Mouse (Mus musculus) embryonic facial prominence, embryonic 14.5 days (tissue): ENCODE results near the gene Rbp1. TPM values are rescaled to one million over a fixed set of nuclear protein-coding genes. Genes with fewer than 3 reads are reported as not detected.

Experiments used
- ATAC-seq: fragments of 200-750 bp; cut with Nextera tagmentation; 2 replicates; pipeline ENCODE4 v1.8.0; 2017; ENCODE audit warnings: low read depth, moderate number of reproducible peaks, moderate TSS enrichment
- DNase-seq: peaks from one replicate; pipeline ENCODE4 v3.0.0-alpha.2; 2015; ENCODE audit warnings: low spot score
- H3K27ac ChIP-seq: fragments of 300-500 bp; sonication (generic); replicated peaks from 2 replicates; pipeline ENCODE4 v1.5.1; 2014; ENCODE audit warnings: low read depth, mild to moderate bottlenecking, low read length, moderate library complexity
- H3K27me3 ChIP-seq: fragments of 300-500 bp; sonication (generic); replicated peaks from 2 replicates; pipeline ENCODE4 v1.6.1; 2014; ENCODE audit warnings: low read length; ENCODE audit not compliant: control insufficient read depth, insufficient read depth
- H3K36me3 ChIP-seq: fragments of 300-500 bp; sonication (generic); 2 replicates; pipeline ENCODE4 v1.6.1; 2014; ENCODE audit warnings: low read length, mixed read lengths; ENCODE audit not compliant: control insufficient read depth, insufficient read depth
- H3K4me1 ChIP-seq: fragments of 300-500 bp; sonication (generic); 2 replicates; pipeline ENCODE4 v1.6.1; 2014; ENCODE audit warnings: antibody characterized with exemption, low read length; ENCODE audit not compliant: control insufficient read depth, insufficient read depth
- H3K4me2 ChIP-seq: fragments of 300-500 bp; sonication (generic); 2 replicates; pipeline ENCODE4 v1.6.1; 2014; ENCODE audit warnings: low read depth, mild to moderate bottlenecking, low read length, moderate library complexity, mixed read lengths
- H3K4me3 ChIP-seq: fragments of 300-500 bp; sonication (generic); 2 replicates; pipeline ENCODE4 v1.5.1; 2014; ENCODE audit warnings: low read depth, mild to moderate bottlenecking, low read length
- H3K9ac ChIP-seq: fragments of 300-500 bp; sonication (generic); 2 replicates; pipeline ENCODE4 v1.6.1; 2014; ENCODE audit warnings: low read depth, mild to moderate bottlenecking, low read length, moderate library complexity, mixed read lengths
- H3K9me3 ChIP-seq: fragments of 300-500 bp; sonication (generic); 2 replicates; pipeline ENCODE4 v1.6.1; 2016; ENCODE audit warnings: low read length; ENCODE audit not compliant: control insufficient read depth
- WGBS: fragments of 180-500 bp; shearing (Covaris S2); extraction: QIAGEN DNeasy Blood & Tissue Kit; methylation state at CpG from one replicate; pipeline ENCODE4 v1.1.7; 2014; 5-methylcytosine and 5-hydroxymethylcytosine counted together
- polyA plus RNA-seq: library from polyadenylated mRNA; unstranded; fragments of >200 nt; fragmentation: Nextera tagmentation; extraction: Ambion mirVana; gene quantifications from 2 replicates; pipeline ENCODE4 v1.2.1, GENCODE M21; 2014

Rbp1 gene
- 60.5 and 64.8 TPM in 2 replicates for polyA plus RNA-seq

- ATAC-seq (no peak), DNase-seq (no peak)
- Histone ChIP-seq H3K9me3 (no peaks in the 10 kb centered on the region), H3K4me1 (peaks cover 22% of the 10 kb centered on the region), H3K4me2 (no peak within 1 kb of the TSS), H3K4me3 (no peak within 1 kb of the TSS), H3K36me3 (no peaks in the 10 kb centered on the region), H3K27me3 (no peaks in the 10 kb centered on the region), H3K9ac (no peak within 1 kb of the TSS), H3K27ac (no peak within 1 kb of the TSS)
- WGBS = 87% methylated on average over 5 of the region's 5 CpGs
Measured at GRCm38 (mm10) chr9:98422656-98423055, at the start of gene Rbp1. Gene Rbp1, plus strand, starts transcription at chr9:98422961.

DNA sequence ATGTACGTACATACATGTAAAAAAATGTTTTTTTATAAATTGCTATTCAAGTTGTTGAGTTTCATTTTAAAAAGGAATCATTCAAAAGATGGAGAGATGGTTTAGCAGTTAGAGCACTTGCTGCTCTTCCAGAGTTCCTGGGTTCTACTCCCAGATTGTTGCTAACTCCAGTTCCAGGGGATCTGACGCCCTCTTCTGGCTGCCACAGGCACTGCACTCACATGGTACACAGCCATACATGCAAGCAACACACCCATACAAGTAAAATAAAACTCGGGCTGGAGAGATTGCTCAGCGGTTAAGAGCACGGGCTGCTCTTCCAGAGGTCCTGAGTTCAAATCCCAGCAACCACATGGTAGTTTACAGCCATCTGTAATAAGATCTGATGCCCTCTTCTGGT is 49.4 kb upstream of the Rbp1 start:
- DNase-seq = no peak
- H3K27ac ChIP-seq = no peak overlapping the region
- no peak overlapping the region for H3K4me2 ChIP-seq
- ATAC-seq = no peak
- WGBS = 90% methylated on average over 5 of the region's 5 CpGs
- H3K4me1 ChIP-seq = no peaks in the 10 kb centered on the region
- no peaks in the 10 kb centered on the region for H3K27me3 ChIP-seq
- no peaks in the 10 kb centered on the region for H3K9me3 ChIP-seq
- no peak overlapping the region for H3K9ac ChIP-seq
- H3K4me3 ChIP-seq = no peak overlapping the region
- no peaks in the 10 kb centered on the region for H3K36me3 ChIP-seq

GRCm38 (mm10) chr9:98374897-98375296 is 47.9 kb upstream of the Rbp1 start:
- no peak for DNase-seq
- Histone ChIP-seq H3K4me2 (no peak overlapping the region), H3K9ac (no peak overlapping the region), H3K9me3 (no peaks in the 10 kb centered on the region), H3K4me1 (no peaks in the 10 kb centered on the region), H3K36me3 (no peaks in the 10 kb centered on the region), H3K4me3 (no peak overlapping the region), H3K27me3 (no peaks in the 10 kb centered on the region), H3K27ac (no peak overlapping the region)
- WGBS = 74% methylated on average over 11 of the region's 11 CpGs
- ATAC-seq = no peak

- Histone ChIP-seq H3K9me3 (no peaks in the 10 kb centered on the region), H3K4me3 (no peak overlapping the region), H3K4me1 (no peaks in the 10 kb centered on the region), H3K9ac (no peak overlapping the region), H3K4me2 (no peak overlapping the region), H3K36me3 (no peaks in the 10 kb centered on the region), H3K27me3 (no peaks in the 10 kb centered on the region), H3K27ac (no peak overlapping the region)
- WGBS = 38% methylated on average over 5 of the region's 5 CpGs
- no peak for DNase-seq
- no peak for ATAC-seq
Measured at GRCm38 (mm10) chr9:98375329-98376170, 47.2 kb upstream of the Rbp1 start.

- H3K27me3 ChIP-seq = no peaks in the 10 kb centered on the region
- H3K4me1 ChIP-seq = no peaks in the 10 kb centered on the region
- 76% methylated on average over 4 of the region's 4 CpGs for WGBS
- no peak overlapping the region for H3K4me2 ChIP-seq
- no peak overlapping the region for H3K4me3 ChIP-seq
- H3K9ac ChIP-seq = no peak overlapping the region
- H3K36me3 ChIP-seq = no peaks in the 10 kb centered on the region
- no peaks in the 10 kb centered on the region for H3K9me3 ChIP-seq
- DNase-seq (no peak), ATAC-seq (no peak)
- no peak overlapping the region for H3K27ac ChIP-seq
Measured at GRCm38 (mm10) chr9:98379736-98380135, 43.0 kb upstream of the Rbp1 start.

DNA sequence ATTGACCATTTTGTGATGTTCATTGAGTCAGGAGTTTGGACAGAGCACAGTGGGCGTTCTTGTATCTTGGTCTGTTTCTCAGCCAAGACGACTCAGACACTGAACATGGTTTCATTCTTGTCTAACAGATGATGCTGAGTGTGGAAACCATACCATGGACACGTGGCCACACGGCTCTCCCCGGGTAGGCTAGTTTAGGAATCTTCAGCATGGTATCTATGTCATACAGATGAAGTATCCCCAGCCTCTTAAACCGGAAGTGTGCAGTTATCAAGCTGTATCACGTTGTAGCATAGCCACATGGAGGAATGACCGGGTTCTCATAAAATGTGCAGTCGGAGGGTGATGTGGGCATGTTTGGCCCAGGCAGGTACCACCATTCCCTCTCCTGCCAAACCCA is 42.2 kb upstream of the Rbp1 start:
- 92% methylated on average over 9 of the region's 9 CpGs for WGBS
- H3K9ac ChIP-seq = no peak overlapping the region
- H3K36me3 ChIP-seq = no peaks in the 10 kb centered on the region
- no peak for DNase-seq
- no peaks in the 10 kb centered on the region for H3K4me1 ChIP-seq
- no peak overlapping the region for H3K27ac ChIP-seq
- ATAC-seq = no peak
- no peaks in the 10 kb centered on the region for H3K27me3 ChIP-seq
- no peak overlapping the region for H3K4me3 ChIP-seq
- H3K4me2 ChIP-seq = no peak overlapping the region
- H3K9me3 ChIP-seq = no peaks in the 10 kb centered on the region

DNA sequence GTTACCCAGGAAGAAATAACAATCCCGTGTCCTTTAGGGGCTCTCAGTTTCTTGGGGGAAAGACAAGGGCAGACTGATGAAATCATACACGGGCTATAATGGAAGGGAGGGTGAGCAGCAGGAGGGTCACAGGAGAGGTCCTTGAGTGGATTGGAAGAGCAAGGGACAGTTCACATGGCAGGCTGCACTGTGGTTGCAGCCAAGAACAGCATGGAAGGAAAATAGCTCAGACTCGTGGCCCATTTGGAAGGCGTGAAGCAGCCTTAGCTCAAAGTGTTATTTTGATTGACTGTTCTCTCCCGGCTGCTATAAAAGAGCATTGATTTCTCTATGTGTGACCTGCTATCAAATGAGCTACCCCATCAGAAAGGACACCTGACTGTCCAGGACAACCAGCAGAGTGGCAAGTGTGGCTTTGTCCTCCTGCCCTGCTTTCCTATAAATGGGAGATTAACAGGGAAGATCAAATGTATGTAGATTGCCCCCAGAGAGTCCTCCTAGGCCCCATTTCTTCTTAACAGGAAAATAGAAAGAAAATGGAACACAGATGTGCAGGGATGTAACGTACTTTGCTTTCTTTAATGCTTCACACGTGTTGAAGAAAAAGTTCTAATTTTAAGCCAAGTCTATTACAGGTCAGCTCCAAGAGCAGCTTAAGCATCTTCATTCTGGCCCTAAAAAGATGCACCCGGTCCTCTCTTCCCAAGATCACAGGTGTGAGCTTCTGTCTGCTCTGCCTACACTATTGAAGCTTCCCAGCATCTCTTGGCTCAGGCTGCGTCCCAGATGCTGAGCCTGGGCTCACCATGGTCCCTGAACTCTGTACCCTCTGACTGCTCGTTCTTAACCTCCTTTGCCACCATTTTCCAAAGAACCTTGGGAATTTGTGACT is 34.8 kb upstream of the Rbp1 start:
- Histone ChIP-seq H3K27me3 (no peaks in the 10 kb centered on the region), H3K36me3 (no peaks in the 10 kb centered on the region), H3K4me3 (no peak overlapping the region), H3K4me2 (no peak overlapping the region), H3K4me1 (peaks cover 16% of the 10 kb centered on the region), H3K9ac (no peak overlapping the region), H3K9me3 (no peaks in the 10 kb centered on the region), H3K27ac (peak overlapping the region; percentile 44; the same call in 1 of the 2 replicates)
- 37% methylated on average over 10 of the region's 10 CpGs for WGBS
- DNase-seq = peak; percentile 77
- ATAC-seq = peak; percentile 33; the same call in 1 of the 2 replicates

DNA sequence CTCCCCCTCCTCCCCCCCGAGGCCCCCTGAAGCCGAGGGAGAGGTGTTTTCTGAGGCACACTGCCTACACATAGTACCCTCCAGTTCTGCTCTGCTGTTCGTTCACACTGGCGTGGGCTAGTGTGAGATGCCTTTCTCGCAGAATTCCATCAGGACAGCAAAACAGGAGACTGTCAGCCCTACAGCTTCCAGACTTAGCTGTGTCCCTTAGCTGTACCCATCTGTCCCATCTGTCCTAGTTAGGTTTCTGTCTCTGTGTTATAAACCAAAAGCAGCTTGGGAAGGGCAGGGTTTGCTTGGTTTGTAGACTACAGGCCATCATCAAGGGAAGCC is 34.2 kb upstream of the Rbp1 start:
- ATAC-seq = no peak
- WGBS = 55% methylated on average over 5 of the region's 5 CpGs
- no peaks in the 10 kb centered on the region for H3K9me3 ChIP-seq
- no peak overlapping the region for H3K4me3 ChIP-seq
- no peak overlapping the region for H3K27ac ChIP-seq
- H3K36me3 ChIP-seq = no peaks in the 10 kb centered on the region
- no peak overlapping the region for H3K9ac ChIP-seq
- no peak for DNase-seq
- no peak overlapping the region for H3K4me2 ChIP-seq
- H3K27me3 ChIP-seq = no peaks in the 10 kb centered on the region
- H3K4me1 ChIP-seq = peaks cover 16% of the 10 kb centered on the region
